Mouse (Mus musculus) 3134 (cell line): ENCODE measurements around the gene Cacng8.
"Not testable (repeated sequence)": the region's sequence is repeated elsewhere in the genome, so short reads cannot be mapped to it uniquely, and the experiment has no call there.

ENCODE experiments used
- DNase-seq: peaks from one replicate; pipeline ENCODE4 v3.0.0-alpha.2; 2011; ENCODE audit warnings: low spot score; ENCODE audit not compliant: insufficient read length; ENCODE audit errors: extremely low read depth

The Cacng8 gene

DNA sequence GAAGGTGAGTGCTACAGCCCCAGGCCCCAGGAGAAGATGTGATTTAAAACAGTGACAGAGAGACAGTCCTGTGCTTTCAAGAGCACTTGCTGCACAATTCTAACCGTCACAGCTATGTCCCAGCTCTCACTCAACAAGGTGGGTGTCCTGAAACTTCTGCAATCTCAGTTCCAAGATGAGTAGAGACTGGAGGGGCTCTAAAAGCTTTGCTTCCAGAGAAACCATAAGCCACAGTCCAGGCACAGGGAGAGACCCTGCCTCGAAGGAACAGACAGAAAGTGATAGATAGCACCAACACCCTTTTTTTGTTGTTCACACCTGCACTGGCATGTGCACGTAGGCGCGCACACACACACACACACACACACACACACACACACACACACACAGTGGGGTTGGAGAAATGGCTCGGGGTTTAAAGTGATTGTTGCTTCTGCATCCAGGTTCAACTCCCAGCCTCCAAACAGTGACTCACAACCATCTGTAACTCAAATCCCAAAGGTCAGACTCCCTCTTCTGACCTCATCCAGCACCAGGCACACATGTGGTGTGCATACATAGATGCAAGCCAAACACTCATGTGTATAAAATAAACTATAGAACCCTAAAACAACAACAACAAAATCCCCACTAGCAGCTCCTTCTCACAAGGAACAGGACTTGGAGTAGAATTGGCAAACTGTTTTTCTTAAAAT lies 4.3 kb upstream of the Cacng8 start:
- no peak for DNase-seq

DNA sequence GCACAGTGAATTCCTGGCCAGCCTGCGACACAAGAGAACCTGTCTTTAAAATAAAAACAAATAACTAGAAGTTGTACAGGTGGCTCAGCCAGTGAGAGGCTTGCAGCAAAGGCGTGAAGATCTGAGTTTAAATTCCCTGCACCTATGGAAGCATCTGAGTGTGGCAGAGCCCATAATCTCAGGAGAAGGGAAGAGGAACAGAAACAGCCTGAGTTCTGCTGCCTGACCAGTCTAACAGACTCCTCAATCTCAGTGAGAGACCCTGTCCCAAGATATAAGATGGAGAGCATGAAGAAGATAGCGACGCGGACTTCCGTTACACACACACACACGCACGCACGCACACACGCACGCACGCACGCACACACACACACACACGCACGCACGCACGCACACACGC lies 2.7 kb upstream of the Cacng8 start:
- no peak for DNase-seq

DNA sequence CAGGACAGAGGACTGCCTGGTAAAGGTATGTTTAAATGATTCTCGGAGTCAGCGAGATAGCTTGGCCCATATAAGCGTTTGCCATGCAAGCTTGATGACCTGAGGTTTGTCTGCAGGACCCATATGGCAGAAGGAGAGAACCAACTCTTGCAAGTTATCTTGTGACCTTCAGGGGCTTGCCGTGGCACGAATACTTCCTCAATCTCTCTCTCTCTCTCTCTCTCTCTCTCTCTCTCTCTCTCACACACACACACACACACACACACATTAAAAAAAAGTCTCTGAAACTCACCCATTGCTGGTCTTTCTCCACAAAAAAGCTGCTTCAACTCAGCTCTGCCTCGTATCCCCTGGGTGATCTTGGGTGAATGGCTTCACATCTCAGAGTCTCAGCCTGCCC lies 1.6 kb upstream of the Cacng8 start:
- no peak for DNase-seq

DNA sequence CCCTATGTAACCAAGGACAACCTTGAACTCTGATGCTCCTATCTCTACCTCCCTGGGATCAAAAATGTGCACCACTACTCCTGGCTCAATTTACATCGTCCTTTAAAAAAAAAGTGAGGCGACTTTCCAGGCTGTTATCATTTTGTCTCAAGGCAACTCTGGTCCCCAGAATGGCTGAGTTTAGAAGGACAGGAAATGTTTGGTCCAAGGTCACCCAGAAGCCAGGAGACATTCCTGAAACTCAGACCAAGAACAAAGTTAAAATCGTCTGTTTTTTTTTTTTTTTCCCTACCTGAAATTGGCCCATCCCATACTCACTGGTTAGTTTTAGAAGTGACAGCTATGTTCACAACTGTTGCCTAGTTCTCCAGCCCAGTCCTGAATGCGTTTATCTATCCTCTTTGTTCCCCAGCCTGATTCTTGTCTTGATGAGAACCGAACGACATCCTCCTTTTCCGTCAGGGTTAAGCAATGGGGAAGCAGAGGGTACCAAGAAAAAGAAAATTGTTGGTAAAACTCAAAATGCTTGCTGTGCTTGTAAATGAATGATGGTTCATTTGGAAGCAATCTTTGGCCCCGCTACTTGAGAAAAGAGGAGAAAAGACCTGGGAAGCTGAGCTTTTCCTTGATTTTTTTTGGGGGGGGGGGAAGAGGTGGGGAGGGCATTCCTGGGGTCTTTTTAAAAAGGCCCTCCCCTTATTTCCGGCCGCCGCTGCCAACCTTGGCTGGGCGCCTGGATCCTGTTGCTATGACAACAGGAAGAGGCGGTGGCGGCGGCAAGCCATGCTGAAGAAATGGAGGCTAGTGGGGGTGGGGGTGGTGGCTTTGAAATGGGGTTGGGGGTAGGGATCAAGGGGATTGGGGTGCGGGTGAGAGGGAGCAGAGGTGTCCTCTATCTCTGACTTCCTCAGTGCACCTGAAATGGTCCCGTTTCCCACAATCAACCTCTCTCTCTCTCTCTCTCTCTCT lies 755 bp upstream of the Cacng8 start:
- no peak for DNase-seq

DNA sequence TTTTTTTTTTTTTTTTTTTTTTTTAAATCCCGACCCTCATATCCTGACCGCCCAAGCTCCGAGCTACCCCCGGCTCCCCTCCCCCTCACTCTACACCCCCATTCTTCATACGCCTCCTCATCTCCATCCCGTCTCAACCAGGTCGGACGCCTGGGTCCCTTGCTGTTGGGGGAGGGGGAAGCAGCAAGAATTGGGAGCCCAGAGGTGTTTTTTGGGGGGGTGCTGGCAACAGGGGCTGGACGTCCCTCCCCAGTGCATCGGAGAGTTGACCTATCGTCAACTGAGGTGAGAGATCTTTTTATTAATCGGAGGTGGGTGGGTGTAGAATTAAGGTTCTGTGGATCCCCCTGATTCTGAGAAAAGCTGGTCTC lies 583 bp downstream of the Cacng8 start:
- DNase-seq, result no peak

DNA sequence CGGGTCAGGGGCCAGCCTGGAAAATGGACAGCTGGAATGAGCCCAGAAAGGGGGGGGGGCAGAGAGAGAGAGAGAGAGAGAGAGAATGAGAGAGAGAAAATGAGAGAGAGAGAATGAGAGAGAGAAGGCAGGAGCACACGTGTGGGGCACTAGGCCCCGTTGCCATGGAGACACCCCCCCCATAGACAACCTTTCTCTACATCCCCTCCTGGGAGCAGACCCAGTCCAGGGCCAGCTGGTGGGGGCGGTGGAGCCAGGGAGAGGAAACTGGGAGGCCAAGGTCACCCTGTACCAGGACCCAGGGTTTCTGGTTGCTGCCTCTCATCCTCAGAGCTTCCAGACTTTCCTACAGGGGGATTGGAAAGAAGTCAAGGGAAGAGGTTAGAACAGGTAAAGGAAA lies 1.3 kb downstream of the Cacng8 start:
- DNase-seq, result no peak

DNA sequence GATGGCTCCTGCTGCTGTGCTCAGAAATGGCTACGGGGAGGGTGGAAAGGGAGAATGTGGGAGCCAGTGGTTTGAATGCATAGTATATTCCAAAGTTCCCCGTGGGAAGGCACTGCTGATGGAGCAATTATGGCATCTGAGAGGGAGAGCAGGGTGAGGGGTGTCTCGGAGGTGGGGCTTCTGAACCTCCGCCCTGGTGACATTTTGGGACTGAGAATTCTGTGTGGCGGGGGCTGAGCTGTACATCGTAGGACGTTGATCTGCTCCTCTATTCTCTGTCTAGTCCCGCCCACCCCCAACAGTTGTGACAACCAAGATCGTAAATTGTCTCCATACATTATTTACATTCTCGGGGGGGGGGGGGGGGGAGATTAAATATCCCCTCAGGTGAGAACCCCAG lies 6.9 kb downstream of the Cacng8 start:
- no peak for DNase-seq

DNA sequence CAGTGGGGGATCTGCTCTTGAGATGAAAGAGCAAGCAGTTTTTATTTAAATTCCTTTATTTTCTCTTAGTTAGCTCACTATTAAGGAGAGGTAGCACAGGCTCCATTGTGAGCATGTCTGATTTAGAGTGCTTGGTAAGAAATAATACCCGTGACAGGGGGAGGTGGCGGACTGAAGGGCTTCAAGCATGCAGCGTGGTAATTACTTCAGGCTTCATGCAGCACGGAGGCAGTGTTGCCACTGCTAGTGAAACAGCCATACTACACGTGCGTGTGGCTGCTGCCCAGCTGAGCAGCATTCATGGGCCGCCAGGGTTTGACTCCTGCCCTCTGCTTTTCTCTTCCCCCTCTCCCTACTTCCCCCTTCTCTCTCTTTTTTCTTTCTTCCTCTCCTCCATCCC lies 7.3 kb downstream of the Cacng8 start:
- DNase-seq, result no peak

DNA sequence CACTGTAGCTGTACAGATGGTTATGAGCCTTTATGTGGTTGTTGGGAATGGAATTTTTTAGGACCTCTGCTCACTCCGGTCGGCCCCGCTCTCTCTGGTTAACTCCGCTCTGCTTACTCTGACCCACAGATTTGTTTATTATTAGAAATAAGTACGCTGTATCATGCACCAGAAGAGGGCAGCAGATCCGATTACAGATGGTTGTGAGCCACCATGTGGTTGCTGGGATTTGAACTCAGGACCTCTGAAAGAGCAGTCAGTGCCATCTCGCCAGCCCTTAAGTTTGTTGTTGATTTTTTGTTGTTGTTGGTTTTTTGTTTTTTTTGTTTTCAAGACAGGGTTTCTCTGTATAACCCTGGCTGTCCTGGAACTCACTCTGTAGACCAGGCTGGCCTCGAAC lies 7.9 kb downstream of the Cacng8 start:
- not testable (repeated sequence) for DNase-seq

DNA sequence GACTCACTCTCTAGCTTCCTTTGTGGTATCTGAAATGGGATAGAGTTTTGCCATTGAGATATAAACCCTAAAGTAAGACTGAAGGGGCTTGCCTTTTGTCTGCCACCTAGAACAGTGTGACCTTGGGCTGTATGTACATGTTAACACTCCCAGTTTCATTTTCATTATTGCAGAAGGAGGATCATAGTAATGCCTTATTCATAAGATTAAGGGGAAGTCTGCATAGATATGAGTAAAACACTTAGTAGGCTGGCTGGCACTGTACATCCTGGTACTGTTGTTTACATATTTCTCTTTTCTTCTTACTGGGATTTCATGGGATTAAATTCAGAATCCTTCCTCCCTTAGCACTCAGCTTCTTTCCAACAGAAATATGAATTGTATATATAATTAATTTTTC lies 9.5 kb downstream of the Cacng8 start:
- no peak for DNase-seq

DNA sequence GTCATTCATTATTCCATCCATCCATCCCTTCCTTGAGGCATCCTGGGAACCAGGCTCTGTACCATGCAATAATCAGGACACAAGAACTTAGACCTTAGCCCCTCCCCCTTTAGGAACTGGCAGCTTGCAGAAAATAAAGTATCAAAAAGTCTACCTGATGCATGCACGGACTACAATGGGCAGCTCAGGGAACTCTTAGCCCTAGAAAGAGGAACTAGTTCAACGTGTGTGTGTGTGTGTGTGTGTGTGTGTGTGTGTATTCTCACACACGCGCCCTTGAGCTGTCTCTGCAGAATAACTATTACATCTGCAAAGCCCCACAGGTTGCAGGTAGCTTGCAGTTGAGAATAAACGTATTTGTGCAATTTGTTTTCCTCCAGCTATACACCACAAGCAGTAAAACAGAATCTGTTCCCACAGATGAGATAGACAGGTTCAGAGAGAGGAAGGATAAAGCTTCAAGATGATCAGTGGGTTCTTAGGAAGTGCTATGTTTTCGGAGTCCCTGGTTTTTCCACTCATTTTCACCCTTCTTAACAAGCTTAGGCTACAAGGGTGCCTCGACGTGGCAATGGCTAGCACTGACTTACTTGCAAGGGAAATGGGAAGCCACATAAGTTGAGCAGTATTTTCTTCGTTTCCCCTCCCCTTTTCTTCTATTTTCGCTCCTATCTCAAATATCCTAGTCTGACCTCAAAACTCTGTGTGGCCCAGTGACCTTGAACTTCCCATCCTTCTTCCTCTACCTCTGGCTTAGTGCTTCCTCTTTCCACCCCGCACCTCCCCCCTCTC lies 19.4 kb downstream of the Cacng8 start:
- DNase-seq, result no peak

DNA sequence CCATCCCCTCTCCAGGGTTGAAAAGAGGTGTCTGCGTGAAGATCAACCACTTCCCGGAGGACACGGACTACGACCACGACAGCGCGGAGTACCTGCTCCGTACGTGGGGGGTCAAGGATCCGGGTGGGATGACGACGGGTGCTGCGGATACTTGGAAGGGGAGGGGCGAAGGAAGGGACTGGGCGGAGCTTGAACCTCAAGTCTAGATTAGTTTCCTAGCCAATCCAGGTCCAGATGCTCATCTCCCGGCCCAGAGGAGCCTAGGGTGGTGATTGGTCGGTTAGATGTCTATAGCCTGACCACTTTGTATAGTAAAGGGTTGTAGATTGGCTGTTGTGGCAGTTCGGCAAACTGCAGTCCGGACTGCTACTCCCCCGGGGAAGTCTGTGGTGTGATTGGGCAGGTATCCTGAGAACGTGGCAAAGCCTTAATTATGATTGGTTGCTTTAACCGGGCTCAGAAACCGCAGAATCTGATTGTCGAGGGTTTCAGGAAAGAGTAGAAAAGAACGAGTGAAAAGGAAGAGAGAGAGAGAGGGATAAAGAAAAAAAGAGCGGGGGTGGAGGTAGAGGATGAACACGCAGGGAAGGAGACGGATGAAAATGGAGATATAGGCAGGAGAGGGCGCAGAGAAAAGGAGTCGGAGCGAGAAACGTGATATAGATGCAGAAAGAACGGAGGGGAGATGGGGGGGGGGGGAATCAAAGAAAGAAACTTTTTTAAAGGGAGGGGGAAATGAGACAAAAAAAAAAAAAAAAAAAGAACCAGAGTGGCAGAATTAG lies 20.9 kb downstream of the Cacng8 start:
- DNase-seq, result no peak

DNA sequence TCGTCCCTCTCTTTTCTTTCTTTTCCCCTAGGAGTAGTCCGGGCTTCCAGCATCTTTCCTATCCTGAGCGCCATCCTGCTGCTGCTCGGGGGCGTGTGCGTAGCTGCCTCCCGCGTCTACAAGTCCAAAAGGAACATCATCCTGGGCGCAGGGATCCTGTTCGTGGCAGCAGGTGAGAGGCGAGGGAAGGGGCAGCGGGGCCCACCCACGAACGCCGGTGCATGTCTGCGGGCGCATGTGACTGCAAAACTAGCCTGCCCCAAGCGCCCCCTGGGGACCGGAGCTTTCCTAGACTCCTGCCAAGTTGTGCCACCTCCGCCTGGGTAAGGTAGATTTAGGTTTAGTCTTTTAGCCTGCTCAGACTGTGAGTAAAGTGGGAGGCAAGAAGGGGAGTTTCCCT lies 21.6 kb downstream of the Cacng8 start:
- no peak for DNase-seq

DNA sequence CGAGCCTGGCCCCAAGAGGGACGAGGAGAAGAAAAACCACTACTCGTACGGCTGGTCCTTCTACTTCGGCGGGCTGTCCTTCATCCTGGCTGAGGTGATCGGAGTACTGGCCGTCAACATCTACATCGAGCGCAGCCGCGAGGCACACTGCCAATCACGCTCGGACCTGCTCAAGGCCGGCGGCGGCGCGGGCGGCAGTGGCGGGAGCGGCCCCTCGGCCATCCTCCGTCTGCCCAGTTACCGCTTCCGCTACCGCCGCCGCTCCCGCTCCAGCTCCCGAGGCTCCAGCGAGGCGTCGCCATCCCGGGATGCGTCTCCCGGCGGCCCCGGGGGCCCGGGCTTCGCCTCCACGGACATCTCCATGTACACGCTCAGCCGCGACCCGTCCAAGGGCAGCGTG lies 24.4 kb downstream of the Cacng8 start:
- DNase-seq, result no peak

DNA sequence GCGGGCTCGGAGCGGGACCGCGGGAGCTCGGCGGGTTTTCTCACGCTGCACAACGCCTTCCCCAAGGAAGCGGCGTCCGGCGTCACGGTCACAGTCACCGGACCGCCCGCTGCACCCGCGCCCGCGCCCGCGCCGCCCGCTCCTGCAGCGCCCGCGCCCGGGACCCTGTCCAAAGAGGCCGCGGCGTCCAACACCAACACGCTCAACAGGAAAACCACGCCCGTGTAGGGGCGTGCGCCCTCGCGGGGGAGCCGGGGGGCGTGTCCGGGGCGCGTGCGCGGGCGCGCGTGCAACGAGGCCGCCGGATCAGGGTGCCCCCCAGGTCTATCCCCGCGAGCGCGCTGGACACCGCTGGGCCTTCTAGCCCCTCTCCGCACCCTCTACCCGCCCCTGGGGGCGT lies 24.9 kb downstream of the Cacng8 start:
- no peak for DNase-seq

DNA sequence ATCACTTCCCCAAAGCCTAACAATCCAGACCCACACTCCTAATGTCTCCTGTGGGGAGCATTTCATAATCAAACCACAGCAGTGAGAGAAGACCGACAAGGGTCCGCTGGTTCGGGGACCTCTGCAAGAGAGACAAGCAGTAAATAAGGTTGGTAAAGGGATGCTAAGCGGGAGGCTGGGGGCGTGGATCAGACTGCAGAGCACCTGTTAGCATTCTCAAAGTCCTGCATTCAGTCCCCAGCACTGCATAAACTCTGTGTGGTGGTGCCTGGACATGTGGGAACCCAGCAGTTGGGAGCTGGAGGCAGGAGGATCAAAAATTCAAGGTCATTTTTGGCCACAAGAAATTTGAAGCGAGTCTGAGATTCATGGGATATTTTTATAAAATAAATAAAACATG lies 29.5 kb downstream of the Cacng8 start:
- DNase-seq, result no peak

DNA sequence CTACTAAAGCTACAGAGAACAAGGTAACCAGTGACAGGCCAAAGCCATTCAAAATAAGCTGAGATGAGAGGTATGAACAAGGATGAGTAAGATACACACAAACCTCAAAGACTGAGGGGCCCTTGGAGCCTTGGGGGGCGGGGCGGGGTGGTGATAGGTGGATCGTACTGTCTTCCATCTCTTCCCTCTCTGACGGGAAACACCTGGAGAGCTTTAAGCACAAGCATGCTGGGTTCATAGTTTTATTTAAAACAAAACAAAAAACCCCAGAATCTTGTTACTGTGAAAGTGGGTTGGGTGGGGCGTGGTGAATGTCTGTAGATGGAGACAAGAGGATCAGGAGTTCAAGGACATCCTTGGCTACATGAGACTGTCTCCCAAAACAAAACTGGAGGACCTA lies 30.0 kb downstream of the Cacng8 start:
- DNase-seq, result no peak

DNA sequence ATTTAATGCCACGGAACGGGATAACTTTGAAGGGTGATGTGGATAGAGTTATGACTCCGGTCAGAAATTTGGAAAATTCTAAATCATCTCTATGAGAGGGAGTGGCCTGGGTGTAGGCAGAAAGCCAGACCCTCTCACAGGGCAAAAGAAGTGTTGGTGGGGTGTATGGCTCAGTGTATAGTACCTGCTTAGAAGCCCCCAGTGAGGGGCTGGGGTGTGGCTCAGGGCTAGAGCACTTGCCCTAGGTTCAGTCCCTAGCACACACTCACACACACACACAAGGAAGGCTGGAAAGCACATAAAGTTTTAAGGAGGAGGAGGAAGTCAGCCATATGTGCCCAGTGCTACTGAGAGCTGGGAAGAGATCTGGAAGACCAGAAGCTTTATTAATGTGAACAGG lies 30.8 kb downstream of the Cacng8 start:
- no peak for DNase-seq

DNA sequence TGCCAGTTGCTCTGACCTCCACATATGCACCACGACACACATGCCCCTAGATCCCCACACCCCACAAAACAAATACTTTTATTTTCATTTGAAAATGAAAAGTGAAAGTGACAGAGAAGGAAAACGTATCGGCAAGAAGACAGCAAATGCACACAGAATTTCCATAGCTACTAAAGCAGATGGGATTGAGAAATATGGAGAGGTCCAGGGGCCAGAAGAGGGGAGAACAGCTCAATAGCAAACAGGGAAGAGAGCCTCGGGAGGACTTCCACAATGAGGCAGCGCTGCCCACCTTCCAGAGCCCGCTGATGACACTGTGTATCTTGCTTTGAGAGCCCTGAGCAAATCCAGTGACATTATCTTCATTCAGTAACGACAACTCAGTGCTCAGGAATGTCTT lies 31.6 kb downstream of the Cacng8 start:
- peak; percentile 27 for DNase-seq

DNA sequence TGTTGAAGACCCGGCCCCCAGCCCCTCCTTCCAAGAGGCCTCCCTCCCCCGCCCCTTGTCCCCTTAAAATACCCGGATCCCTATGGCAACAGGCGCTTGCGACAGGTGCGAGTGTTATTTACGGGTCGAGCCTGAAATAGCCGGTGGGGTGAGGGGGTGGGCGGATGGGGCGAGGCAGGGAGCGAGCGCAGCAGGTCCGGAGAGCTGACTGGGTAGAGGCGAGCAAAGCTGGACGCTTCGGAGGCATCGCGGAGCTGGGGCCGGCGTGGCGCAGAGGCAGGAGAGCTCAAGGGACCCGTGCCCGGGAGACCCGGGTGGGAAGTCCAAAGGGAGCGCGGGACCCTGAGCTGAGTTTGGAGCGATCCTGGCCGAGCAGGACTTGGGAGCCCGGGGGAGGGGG lies 32.9 kb downstream of the Cacng8 start:
- no peak for DNase-seq

DNA sequence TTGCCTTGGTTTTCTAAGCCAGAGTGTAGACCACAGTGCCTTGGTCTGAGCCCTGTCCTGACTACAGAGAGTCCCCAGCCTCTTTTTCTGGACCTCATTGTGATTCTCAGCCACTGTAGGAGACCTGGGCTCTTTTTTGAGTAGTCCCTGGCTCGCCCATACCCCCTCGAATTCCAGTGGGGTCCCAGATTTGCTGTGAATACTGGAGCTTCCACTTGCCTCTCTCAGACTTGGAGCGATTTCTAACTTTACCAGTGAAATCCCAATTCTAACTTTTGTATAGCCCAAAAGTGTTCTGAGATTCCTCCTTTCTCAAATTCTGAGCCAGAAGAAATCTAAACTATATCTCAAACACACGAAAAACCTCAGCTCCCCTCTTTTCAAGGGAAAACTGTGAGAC lies 33.4 kb downstream of the Cacng8 start, which contains the start of gene Cacng6:
Gene Cacng6, plus strand, starts transcription at position 301 of the 400 bp plus-strand sequence.
- no peak for DNase-seq
